Mouse (Mus musculus): ENCODE results near the gene Olfr62. TPM values are rescaled to one million over a fixed set of nuclear protein-coding genes. Genes with fewer than 3 reads are reported as not detected.
A peak's percentile ranks its signal among the peaks of the same experiment; 100 is the strongest.

Olfr62 gene
- not detected in 2 replicates for polyA plus RNA-seq (2012)

DNA sequence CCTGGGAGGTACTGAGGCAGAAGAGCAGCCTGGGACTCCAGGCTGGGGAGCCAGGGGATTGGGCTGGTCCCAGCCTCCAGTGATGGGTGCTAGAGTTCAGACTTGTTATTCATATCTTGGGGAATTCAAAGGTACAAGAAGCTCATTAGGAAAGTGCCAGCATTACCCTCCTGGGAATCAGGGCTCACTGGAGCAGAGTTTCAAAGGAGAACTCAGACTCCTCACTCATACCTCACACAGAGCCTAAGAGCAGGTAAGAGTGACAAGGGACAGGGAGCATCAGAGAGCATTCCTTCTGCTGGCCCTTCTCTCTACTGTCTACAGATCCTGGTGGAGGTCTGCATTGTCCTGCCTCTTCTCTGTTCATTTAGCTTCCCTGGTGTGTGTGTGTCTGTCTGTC lies at the start of gene Olfr62:
TSS of gene Olfr62 (plus strand) at position 301 of the 400 bp plus-strand sequence.
- TF ChIP-seq GATA1 (IDR thresholded peaks at IDR 0.05; ENCODE audit: low read length): no peak

- no peak for TF ChIP-seq GATA1 (IDR thresholded peaks at IDR 0.05; ENCODE audit: low read length)
Observed at GRCm38 (mm10) chr4:118609836-118610235, 48.9 kb upstream of the Olfr62 start.

DNA sequence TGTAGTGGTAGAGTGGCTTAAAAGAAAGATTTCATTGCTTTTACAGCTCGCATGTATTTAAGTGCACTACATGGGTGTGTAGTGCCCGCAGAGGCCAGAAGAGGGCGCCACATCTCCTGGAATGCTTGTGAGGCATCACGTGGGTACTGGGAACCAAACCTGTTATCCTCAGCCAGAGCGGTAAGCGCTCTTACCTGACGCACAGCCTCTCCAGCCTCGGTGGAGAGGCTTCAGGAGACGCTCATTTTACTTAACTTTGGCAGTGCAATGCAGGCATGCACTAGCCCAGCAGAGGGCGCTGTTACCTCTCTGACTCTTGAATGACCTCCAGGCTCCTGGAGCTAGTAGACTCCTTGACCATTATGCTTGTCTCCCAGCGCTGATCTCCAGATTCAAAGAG lies 46.1 kb upstream of the Olfr62 start:
- TF ChIP-seq GATA1 (IDR thresholded peaks at IDR 0.05; ENCODE audit: low read length): no peak

DNA sequence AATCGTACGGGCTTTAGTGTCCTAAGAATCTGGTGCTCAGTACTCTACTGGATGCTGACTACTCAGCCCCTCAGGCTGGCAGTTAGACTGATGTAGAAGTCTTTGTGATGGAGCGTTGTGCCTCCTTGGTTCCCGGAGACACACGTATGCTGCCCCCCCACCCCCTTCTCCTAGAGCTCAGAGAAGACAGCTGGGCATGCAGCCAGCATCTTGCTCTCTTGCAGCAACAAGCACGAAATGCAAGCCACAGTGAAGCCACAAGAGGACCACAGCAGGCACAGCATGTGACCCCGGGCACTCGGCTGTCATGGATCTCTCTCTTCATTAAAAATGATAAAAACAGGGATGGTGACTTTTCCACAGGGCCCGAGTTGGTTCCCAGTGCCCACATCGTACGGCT lies 43.3 kb upstream of the Olfr62 start:
- TF ChIP-seq GATA1 (IDR thresholded peaks at IDR 0.05; ENCODE audit: low read length): no peak

- no peak for TF ChIP-seq GATA1 (IDR thresholded peaks at IDR 0.05; ENCODE audit: low read length)
Observed at GRCm38 (mm10) chr4:118620279-118620966, 38.3 kb upstream of the Olfr62 start, which contains the start of the genes Cfap57 and Ebna1bp2. TSS of gene Cfap57 (minus strand) at chr4:118620777. TSS of gene Ebna1bp2 (plus strand) at chr4:118620799.

GRCm38 (mm10) chr4:118620967-118621320 lies 37.8 kb upstream of the Olfr62 start:
- TF ChIP-seq GATA1 (IDR thresholded peaks at IDR 0.05; ENCODE audit: low read length): no peak

DNA sequence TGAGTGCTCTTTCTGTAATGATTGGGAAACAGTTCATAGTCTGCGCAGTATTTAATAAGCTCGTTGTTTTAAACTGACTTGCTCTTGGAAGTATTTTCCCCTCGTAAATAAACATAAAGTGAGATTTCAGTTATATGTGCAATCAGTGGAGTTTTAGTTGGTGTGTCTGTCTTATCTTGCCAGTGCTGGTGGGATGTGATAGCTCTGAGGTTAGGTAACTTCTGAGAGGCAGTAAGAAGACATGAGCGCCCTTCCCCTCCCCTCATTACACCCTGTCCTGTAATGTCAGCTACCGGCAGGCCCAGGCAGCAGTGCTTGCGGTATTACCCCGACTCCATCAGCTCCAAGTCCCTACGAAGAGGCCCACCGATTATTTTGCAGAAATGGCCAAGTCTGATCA lies 37.0 kb upstream of the Olfr62 start:
- TF ChIP-seq GATA1 (IDR thresholded peaks at IDR 0.05; ENCODE audit: low read length): peak; percentile 46

- TF ChIP-seq GATA1 (IDR thresholded peaks at IDR 0.05; ENCODE audit: low read length): no peak
Observed at GRCm38 (mm10) chr4:118630261-118630660, 28.5 kb upstream of the Olfr62 start.

DNA sequence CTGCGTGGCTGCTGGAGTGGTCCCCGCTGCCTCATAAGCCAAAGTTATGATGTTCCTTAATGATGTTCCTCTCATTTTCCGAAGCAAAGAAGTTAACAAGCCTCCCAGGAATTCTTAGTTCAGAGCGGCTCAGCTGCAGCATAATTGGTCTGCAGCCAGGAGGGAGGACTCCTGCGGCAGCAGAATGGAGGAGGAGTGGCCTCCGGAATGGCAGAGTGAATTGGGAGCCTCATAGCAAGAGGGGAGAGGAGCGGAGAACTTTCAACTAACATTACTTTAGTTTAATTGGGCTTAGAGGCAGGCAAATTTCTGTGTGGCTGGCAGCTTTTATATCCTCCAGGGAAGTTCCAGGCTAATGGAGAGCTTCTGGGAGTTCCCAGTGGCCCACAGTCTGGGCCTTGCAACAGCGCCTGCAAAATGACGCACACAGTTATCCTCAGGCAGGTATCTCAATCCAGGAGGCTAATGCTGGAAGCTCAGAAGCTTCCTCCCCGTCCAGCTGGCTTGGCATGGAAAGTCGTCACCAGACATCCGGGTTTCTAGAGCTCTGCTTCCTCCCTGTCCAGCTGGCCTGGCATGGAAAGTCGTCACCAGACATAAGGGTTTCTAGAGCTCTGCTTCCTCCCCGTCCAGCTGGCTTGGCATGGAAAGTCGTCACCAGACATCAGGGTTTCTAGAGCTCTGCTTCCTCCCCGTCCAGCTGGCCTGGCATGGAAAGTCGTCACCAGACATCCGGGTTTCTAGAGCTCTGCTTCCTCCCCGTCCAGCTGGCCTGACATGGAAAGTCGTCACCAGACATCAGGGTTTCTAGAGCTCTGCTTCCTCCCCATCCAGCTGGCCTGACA lies 16.2 kb upstream of the Olfr62 start:
- TF ChIP-seq GATA1 (IDR thresholded peaks at IDR 0.05; ENCODE audit: low read length): no peak

DNA sequence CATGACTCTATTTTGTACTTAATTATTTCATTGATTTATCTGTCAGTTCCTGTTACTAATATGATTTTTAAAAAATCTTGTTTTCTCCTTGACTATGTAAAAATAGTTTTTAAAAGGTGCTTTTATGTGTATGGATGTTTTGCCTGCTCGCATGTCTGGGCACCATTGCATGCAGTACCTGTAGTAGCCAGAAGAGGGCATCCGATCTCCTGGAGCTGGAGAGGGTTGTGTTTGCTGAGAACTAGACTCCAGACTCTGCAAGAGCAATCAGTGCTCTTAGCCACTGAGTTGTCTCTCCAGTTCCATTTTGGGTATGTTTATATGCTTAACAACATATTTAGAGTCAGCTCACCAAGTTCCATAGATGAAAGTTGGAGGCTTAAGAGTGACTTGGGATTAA lies 13.5 kb upstream of the Olfr62 start:
- no peak for TF ChIP-seq GATA1 (IDR thresholded peaks at IDR 0.05; ENCODE audit: low read length)

- TF ChIP-seq GATA1 (IDR thresholded peaks at IDR 0.05; ENCODE audit: low read length): no peak
Observed at GRCm38 (mm10) chr4:118687086-118687485, 28.3 kb downstream of the Olfr62 start.

DNA sequence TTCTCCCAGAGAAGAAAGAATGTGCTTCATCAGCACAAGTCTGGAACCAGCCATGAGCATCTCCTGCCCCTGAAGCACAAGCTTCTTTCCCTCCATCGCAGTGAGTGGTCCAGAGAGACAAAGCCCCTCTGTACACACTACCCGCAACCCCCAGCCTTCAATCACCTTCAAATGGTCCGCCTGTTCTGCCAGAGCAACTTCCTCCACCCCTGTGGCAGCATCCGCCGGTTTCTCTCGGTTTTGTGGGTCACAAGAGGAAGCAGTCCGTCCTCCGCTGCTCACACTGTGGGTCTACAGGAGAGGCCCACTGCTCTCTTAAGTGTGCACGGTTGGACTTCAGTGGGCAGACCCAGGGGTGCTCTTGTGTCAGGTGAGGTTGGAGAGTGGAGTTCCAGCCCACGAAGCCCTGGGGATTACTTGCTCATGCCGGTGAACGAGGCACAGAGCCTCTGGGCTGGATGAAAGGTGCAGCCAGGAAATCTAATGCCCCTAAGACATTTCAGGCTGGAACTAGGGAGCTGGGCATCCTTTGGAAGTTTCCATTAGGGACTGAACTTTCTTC lies 33.7 kb downstream of the Olfr62 start, which contains the start of gene Olfr1342:
TSS of gene Olfr1342 (minus strand) at position 345 of the 562 bp plus-strand sequence.
- no peak for TF ChIP-seq GATA1 (IDR thresholded peaks at IDR 0.05; ENCODE audit: low read length)

- TF ChIP-seq GATA1 (IDR thresholded peaks at IDR 0.05; ENCODE audit: low read length): no peak
Observed at GRCm38 (mm10) chr4:118693812-118694211, 35.1 kb downstream of the Olfr62 start.

DNA sequence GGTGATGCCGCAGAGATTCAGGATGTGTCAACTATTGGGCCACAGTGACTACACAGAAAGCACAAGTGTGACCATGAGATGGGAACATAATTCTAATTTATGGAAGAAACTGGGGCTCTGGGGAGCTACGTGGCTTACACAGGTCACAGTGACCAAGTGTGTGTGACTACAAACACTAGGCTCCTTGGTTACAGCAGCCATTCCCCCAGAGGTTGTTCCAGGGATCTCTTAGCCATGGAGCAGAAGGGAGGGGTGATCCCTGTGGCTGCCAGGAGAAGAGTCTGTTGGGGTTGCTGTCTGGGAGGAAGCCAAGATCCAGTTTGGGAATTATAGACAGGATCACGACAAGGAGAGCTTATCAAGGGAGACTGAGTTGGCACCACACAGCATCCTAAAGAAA lies 44.5 kb downstream of the Olfr62 start, which contains the start of gene Olfr1341:
TSS of gene Olfr1341 (plus strand) at position 301 of the 400 bp plus-strand sequence.
- no peak for TF ChIP-seq GATA1 (IDR thresholded peaks at IDR 0.05; ENCODE audit: low read length)

- TF ChIP-seq GATA1 (IDR thresholded peaks at IDR 0.05; ENCODE audit: low read length): no peak
Observed at GRCm38 (mm10) chr4:118708086-118708485, 49.3 kb downstream of the Olfr62 start.

- no peak for TF ChIP-seq GATA1 (IDR thresholded peaks at IDR 0.05; ENCODE audit: low read length)
Observed at GRCm38 (mm10) chr4:118711656-118712055, 52.9 kb downstream of the Olfr62 start.

Other genes starting within 250 kb of the Olfr62 start
- gene Szt2, start 249.7 kb upstream of the Olfr62 start, polyA plus RNA-seq (2012): 54.4 and 71.8 TPM in 2 replicates
- 25.1 and 50.0 TPM in 2 replicates for gene Med8, start 249.6 kb upstream of the Olfr62 start, polyA plus RNA-seq (2012)
- gene Elovl1, start 230.9 kb upstream of the Olfr62 start, polyA plus RNA-seq (2012): 101 and 108 TPM in 2 replicates
- gene Cdc20, start 221.6 kb upstream of the Olfr62 start, polyA plus RNA-seq (2012): 228 and 310 TPM in 2 replicates
- 0.12 and 0.15 TPM in 2 replicates for gene Mpl, start 201.4 kb upstream of the Olfr62 start, polyA plus RNA-seq (2012)
- not detected in 2 replicates for gene Tie1, start 168.9 kb upstream of the Olfr62 start, polyA plus RNA-seq (2012)
- gene 2610528J11Rik, start 132.0 kb upstream of the Olfr62 start, polyA plus RNA-seq (2012): not detected in 2 replicates
- not detected in 2 replicates for gene Tmem125, start 114.9 kb upstream of the Olfr62 start, polyA plus RNA-seq (2012)
- gene Cfap57, start 38.2 kb upstream of the Olfr62 start, polyA plus RNA-seq (2012): not detected in 2 replicates
- gene Ebna1bp2, start 38.2 kb upstream of the Olfr62 start, polyA plus RNA-seq (2012): 35.5 and 59.2 TPM in 2 replicates
- gene Olfr1342, start 33.8 kb downstream of the Olfr62 start, polyA plus RNA-seq (2012): not detected in 2 replicates
- gene Olfr1341, start 44.6 kb downstream of the Olfr62 start, polyA plus RNA-seq (2012): not detected in 2 replicates
- gene Olfr1340, start 61.2 kb downstream of the Olfr62 start, polyA plus RNA-seq (2012): not detected in 2 replicates
- gene Olfr1339, start 73.2 kb downstream of the Olfr62 start, polyA plus RNA-seq (2012): not detected in 2 replicates
- not detected in 2 replicates for gene Olfr1338, start 99.8 kb downstream of the Olfr62 start, polyA plus RNA-seq (2012)
- gene Olfr1337, start 123.6 kb downstream of the Olfr62 start, polyA plus RNA-seq (2012): not detected in 2 replicates
- gene Olfr1335, start 151.0 kb downstream of the Olfr62 start, polyA plus RNA-seq (2012): not detected in 2 replicates
- not detected in 2 replicates for gene Olfr1333, start 177.3 kb downstream of the Olfr62 start, polyA plus RNA-seq (2012)
- not detected in 2 replicates for gene Olfr1331, start 205.7 kb downstream of the Olfr62 start, polyA plus RNA-seq (2012)
- gene Olfr1330, start 229.6 kb downstream of the Olfr62 start, polyA plus RNA-seq (2012): not detected in 2 replicates